Mouse (Mus musculus) hindbrain, postnatal 0 days (tissue): ENCODE results near the gene Car5a. TPM values are rescaled to one million over a fixed set of nuclear protein-coding genes. Genes with fewer than 3 reads are reported as not detected.
A peak's percentile ranks its signal among the peaks of the same experiment; 100 is the strongest.

ENCODE experiments used
- ATAC-seq: fragments of 200-750 bp; cut with Nextera tagmentation; 2 replicates; pipeline ENCODE4 v1.8.0; 2017; ENCODE audit warnings: mild to moderate bottlenecking, moderate TSS enrichment, moderate library complexity
- DNase-seq: peaks from one replicate; pipeline ENCODE4 v3.0.0-alpha.2; 2015; ENCODE audit warnings: low spot score
- H3K27ac ChIP-seq: fragments of 300-500 bp; sonication (generic); 2 replicates; pipeline ENCODE4 v1.5.1; 2014; ENCODE audit warnings: mild to moderate bottlenecking
- H3K27me3 ChIP-seq: fragments of 300-500 bp; sonication (generic); 2 replicates; pipeline ENCODE4 v1.6.1; 2014; ENCODE audit warnings: low read length, mixed read lengths; ENCODE audit not compliant: insufficient read depth
- H3K36me3 ChIP-seq: fragments of 300-500 bp; sonication (generic); 2 replicates; pipeline ENCODE4 v1.6.1; 2014; ENCODE audit warnings: low read length, mixed read lengths; ENCODE audit not compliant: insufficient read depth
- H3K4me1 ChIP-seq: fragments of 300-500 bp; sonication (generic); 2 replicates; pipeline ENCODE4 v1.6.1; 2014; ENCODE audit warnings: antibody characterized with exemption, low read length, mixed read lengths; ENCODE audit not compliant: insufficient read depth
- H3K4me2 ChIP-seq: fragments of 300-500 bp; sonication (generic); 2 replicates; pipeline ENCODE4 v1.6.1; 2014; ENCODE audit warnings: low read depth, mild to moderate bottlenecking, low read length, moderate library complexity, mixed read lengths
- H3K4me3 ChIP-seq: fragments of 300-500 bp; sonication (generic); 2 replicates; pipeline ENCODE4 v1.5.1; 2014; ENCODE audit warnings: low read length
- H3K9ac ChIP-seq: fragments of 300-500 bp; sonication (generic); replicated peaks from 2 replicates; pipeline ENCODE4 v1.6.1; 2014; ENCODE audit warnings: mild to moderate bottlenecking, low read length, moderate library complexity, mixed read lengths
- H3K9me3 ChIP-seq: fragments of 300-500 bp; sonication (generic); 2 replicates; pipeline ENCODE4 v1.6.1; 2016; ENCODE audit warnings: low read length, mixed read lengths
- CTCF ChIP-seq: IDR thresholded peaks from 2 replicates; pipeline ENCODE4 v1.5.1; 2016; ENCODE audit warnings: antibody characterized with exemption, control low read depth, low read depth
- WGBS: fragments of 180-500 bp; shearing (Covaris S2); extraction: QIAGEN DNeasy Blood & Tissue Kit; methylation state at CpG from one replicate; pipeline ENCODE4 v1.1.7; 2014; 5-methylcytosine and 5-hydroxymethylcytosine counted together
- polyA plus RNA-seq: library from polyadenylated mRNA; unstranded; fragments of >200 nt; fragmentation: Nextera tagmentation; extraction: Ambion mirVana; gene quantifications from 2 replicates; pipeline ENCODE4 v1.2.1, GENCODE M21; 2015
- total RNA-seq: library from RNA; depleted of rRNA; stranded (reverse); fragments of >200 nt; gene quantifications from 2 replicates; pipeline ENCODE4 v1.2.3, GENCODE M21; 2014

The Car5a gene
- total and polyA plus RNA-seq, 2 experiments from 2014 or later = 0.23 to 0.42 TPM

DNA sequence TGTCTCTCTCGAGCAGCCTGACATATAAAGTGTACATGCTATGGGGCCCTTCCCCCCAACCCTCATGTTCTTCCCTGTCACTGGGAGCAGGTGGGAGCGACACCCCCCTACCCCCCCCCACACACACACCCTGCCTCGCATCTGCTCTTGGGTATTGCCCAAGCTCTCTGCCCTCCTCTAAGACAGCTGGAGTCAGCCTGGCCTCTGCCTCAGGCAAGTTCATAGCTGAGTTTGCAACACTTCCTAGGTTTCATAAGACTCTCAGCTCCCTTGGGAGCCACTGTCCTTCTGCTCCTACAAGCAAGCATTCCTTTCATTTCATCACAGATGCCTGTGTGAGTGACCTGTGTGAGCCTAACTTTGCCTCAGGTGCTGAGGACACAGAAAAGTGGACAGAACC is 25.0 kb downstream of the Car5a start:
- no peak for DNase-seq
- no peak overlapping the region for H3K27ac ChIP-seq
- no peaks in the 10 kb centered on the region for H3K4me1 ChIP-seq
- no peak overlapping the region for H3K4me2 ChIP-seq
- H3K9me3 ChIP-seq = no peaks in the 10 kb centered on the region
- no peaks in the 10 kb centered on the region for H3K27me3 ChIP-seq
- no peak overlapping the region for H3K9ac ChIP-seq
- 36% methylated on average over 3 of the region's 3 CpGs for WGBS
- no peak for ATAC-seq
- no peak overlapping the region for H3K4me3 ChIP-seq
- H3K36me3 ChIP-seq = no peaks in the 10 kb centered on the region
- TF ChIP-seq CTCF = no peak

- no peak for TF ChIP-seq CTCF
- Histone ChIP-seq H3K4me2 (no peak overlapping the region), H3K9me3 (no peaks in the 10 kb centered on the region), H3K27me3 (no peaks in the 10 kb centered on the region), H3K27ac (no peak overlapping the region), H3K4me3 (no peak overlapping the region), H3K4me1 (no peaks in the 10 kb centered on the region), H3K36me3 (no peaks in the 10 kb centered on the region), H3K9ac (no peak overlapping the region)
- ATAC-seq (no peak), DNase-seq (no peak)
- WGBS = 66% methylated on average over 4 of the region's 4 CpGs
These were observed 25.5 kb downstream of the Car5a start for GRCm38 (mm10) chr8:121919158-121919557.

GRCm38 (mm10) chr8:121913378-121913777 is 31.3 kb downstream of the Car5a start:
- H3K27me3 ChIP-seq = no peaks in the 10 kb centered on the region
- TF ChIP-seq CTCF = no peak
- 68% methylated on average over 8 of the region's 8 CpGs for WGBS
- H3K4me1 ChIP-seq = no peaks in the 10 kb centered on the region
- no peaks in the 10 kb centered on the region for H3K36me3 ChIP-seq
- H3K9me3 ChIP-seq = no peaks in the 10 kb centered on the region
- no peak for ATAC-seq
- no peak overlapping the region for H3K4me2 ChIP-seq
- H3K27ac ChIP-seq = no peak overlapping the region
- no peak overlapping the region for H3K4me3 ChIP-seq
- no peak for DNase-seq
- no peak overlapping the region for H3K9ac ChIP-seq

DNA sequence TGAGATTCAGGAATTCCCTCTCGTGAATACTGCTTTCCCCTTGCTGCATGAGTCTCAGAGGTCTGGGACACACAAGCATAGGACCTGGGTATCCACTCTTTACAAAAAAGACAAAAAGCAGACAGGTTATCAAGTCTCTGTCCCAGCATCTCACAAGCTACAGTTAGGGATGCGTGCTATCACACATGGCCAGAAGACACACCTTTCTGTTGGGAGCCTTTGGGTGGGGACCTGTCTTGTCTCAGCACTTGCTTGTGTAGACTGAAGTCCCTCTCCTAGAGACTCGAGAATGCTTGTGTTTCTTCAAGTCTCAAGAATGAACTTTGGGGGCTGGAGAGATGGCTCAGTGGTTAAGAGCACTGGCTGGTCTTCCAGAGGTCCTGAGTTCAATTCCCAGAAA is 31.9 kb downstream of the Car5a start:
- Histone ChIP-seq H3K27ac (0 out of 2 replicates have a peak overlapping the region, but pooled peaks have one; percentile 36), H3K36me3 (no peaks in the 10 kb centered on the region), H3K9ac (0 out of 2 replicates have a peak overlapping the region, but pooled peaks have one; percentile 13), H3K4me1 (no peaks in the 10 kb centered on the region), H3K27me3 (no peaks in the 10 kb centered on the region), H3K4me2 (no peak overlapping the region), H3K4me3 (no peak overlapping the region), H3K9me3 (no peaks in the 10 kb centered on the region)
- DNase-seq = no peak
- no peak for ATAC-seq
- 70% methylated on average over 3 of the region's 3 CpGs for WGBS
- no peak for TF ChIP-seq CTCF

GRCm38 (mm10) chr8:121911987-121912386 is 32.7 kb downstream of the Car5a start:
- Histone ChIP-seq H3K9ac (no peak overlapping the region), H3K4me1 (no peaks in the 10 kb centered on the region), H3K9me3 (no peaks in the 10 kb centered on the region), H3K36me3 (no peaks in the 10 kb centered on the region), H3K27me3 (no peaks in the 10 kb centered on the region), H3K4me3 (no peak overlapping the region), H3K27ac (no peak overlapping the region), H3K4me2 (no peak overlapping the region)
- no peak for ATAC-seq
- no peak for DNase-seq
- WGBS = 57% methylated on average over 7 of the region's 7 CpGs
- no peak for TF ChIP-seq CTCF

GRCm38 (mm10) chr8:121911400-121911799 is 33.3 kb downstream of the Car5a start:
- Histone ChIP-seq H3K9me3 (no peaks in the 10 kb centered on the region), H3K27ac (no peak overlapping the region), H3K4me1 (no peaks in the 10 kb centered on the region), H3K4me2 (no peak overlapping the region), H3K4me3 (no peak overlapping the region), H3K27me3 (no peaks in the 10 kb centered on the region), H3K9ac (no peak overlapping the region), H3K36me3 (no peaks in the 10 kb centered on the region)
- TF ChIP-seq CTCF = no peak
- 87% methylated on average over 6 of the region's 6 CpGs for WGBS
- no peak for ATAC-seq
- no peak for DNase-seq

- DNase-seq (peak; percentile 87), ATAC-seq (no peak)
- Histone ChIP-seq H3K4me3 (no peak overlapping the region), H3K27ac (no peak overlapping the region), H3K9me3 (no peaks in the 10 kb centered on the region), H3K4me1 (peaks cover 9% of the 10 kb centered on the region), H3K36me3 (no peaks in the 10 kb centered on the region), H3K4me2 (no peak overlapping the region), H3K27me3 (no peaks in the 10 kb centered on the region), H3K9ac (no peak overlapping the region)
- 3% methylated on average over 6 of the region's 6 CpGs for WGBS
- TF ChIP-seq CTCF = peak; percentile 83
These were observed 35.0 kb downstream of the Car5a start for GRCm38 (mm10) chr8:121909663-121910062.
